Mouse (Mus musculus): Measurements from ENCODE around the gene Olfr477.
"Not testable (repeated sequence)": the region's sequence is repeated elsewhere in the genome, so short reads cannot be mapped to it uniquely, and the experiment has no call there.

The Olfr477 gene

GRCm38 (mm10) chr7:107986393-107986792 lies at the start of gene Olfr477:
Olfr477 (plus strand) TSS chr7:107986693.
- DNase-seq (ENCODE audit: low read depth): no peak

- DNase-seq (ENCODE audit: low read depth): not testable (repeated sequence)
Measured at GRCm38 (mm10) chr7:107952539-107952938, 34.0 kb upstream of the Olfr477 start.

GRCm38 (mm10) chr7:107954343-107954742 lies 32.1 kb upstream of the Olfr477 start, which contains the start of gene Olfr474:
Olfr474 (plus strand) TSS chr7:107954643.
- DNase-seq (ENCODE audit: low read depth): no peak

GRCm38 (mm10) chr7:107964503-107964902 lies 22.0 kb upstream of the Olfr477 start, which contains the start of gene Olfr476:
Olfr476 (plus strand) TSS chr7:107964803.
- DNase-seq (ENCODE audit: low read depth): no peak

- DNase-seq (ENCODE audit: low read depth): not testable (repeated sequence)
Measured at GRCm38 (mm10) chr7:108014256-108014655, 27.8 kb downstream of the Olfr477 start.

- DNase-seq (ENCODE audit: low read depth): no peak
Measured at GRCm38 (mm10) chr7:108033889-108034288, 47.4 kb downstream of the Olfr477 start, which contains the start of gene Olfr478. Olfr478 (minus strand) TSS chr7:108033989.

All from 416B (cell line).